Mouse (Mus musculus) cortical plate, adult 2 months (tissue): ENCODE data around the gene Mfap4.

Source experiments
- CTCF ChIP-seq: fragments of 200-500 bp; IDR thresholded peaks from 2 replicates; pipeline ENCODE4 v1.5.1; 2011; ENCODE audit warnings: mild to moderate bottlenecking, control low read depth, low read length; ENCODE audit not compliant: insufficient read depth; ENCODE audit errors: extremely low read depth
- POLR2A ChIP-seq: fragments of 200-500 bp; IDR thresholded peaks from 2 replicates; pipeline ENCODE4 v1.6.1; 2011; ENCODE audit warnings: mild to moderate bottlenecking, low read length, control low read depth; ENCODE audit not compliant: insufficient read depth; ENCODE audit errors: extremely low read depth

- TF ChIP-seq POLR2A (no peak), CTCF (no peak)
Observed at GRCm38 (mm10) chr11:61484613-61485540, at the start of gene Mfap4.
